Mouse (Mus musculus) 3T3-L1 (cell line): Measurements from ENCODE around the gene Ackr1.

Source experiments
- DNase-seq: peaks from one replicate; pipeline ENCODE4 v3.0.0-alpha.2; 2015; ENCODE audit warnings: low read depth, low spot score

Ackr1 gene

DNA sequence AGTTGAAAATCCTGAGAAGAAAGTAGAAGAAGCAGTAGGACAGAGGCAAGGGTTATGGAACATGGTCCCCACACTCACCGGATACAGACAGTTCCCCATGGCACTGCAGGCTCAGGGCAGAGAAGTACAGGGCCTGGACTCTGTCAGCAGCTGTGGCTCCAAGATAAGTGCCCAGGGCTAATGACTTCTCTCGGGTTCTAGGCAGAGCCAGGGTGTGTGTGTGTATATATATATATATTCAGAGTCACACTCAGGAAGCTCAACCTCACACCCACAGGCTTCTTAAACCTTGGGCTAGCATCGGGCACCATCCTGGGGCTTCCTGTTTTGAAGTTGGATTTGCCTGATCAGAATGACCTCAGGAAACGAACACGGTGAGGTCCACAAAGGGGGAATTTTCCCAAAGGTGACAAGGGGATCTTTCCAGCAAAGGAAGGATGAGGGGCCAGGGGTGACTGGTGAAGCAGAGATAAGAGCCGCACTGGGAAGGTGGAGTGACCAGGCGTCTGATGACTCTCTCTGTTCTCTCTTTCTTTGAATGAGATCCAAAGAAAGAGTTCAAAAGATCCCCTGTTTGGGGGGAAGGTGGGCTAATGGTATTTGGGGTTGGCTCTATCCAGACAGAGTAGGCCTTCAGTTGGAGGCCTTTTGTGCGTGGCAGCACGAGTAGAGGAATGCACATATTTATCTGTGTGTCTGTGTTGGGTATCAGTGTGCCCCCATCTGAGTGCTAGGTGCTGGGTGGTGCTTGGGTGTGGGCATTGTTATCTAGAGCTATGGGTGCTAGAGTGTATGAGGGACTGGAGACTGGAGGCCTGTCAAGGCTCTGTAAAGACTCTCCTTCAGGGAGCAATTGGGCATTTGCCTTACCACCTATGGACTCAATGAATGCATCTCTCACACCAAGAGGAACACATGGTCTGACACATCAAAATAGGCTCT lies at the start of gene Ackr1:
Gene Ackr1, minus strand, starts transcription at position 439 of the 942 bp plus-strand sequence.
- no peak for DNase-seq

DNA sequence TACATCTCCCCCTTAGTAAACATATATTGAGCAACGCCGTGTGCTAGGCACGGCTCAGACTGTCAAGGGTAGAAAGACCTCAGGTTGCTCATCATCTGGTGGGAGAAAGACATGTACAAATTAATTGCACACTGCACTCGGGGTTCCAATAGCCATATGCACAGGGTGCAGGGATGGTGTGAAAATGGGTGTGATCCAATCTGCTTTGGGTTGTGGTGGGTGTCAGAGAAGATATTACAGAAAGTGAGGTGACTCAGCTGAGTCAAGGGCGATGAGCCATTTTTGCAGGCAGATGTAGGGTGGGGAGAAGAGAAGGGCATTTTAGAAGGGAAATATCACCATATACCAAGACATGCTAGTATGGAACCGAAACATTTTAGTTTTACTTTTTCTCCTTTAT lies 47.9 kb upstream of the Ackr1 start:
- DNase-seq = no peak

GRCm38 (mm10) chr1:173377380-173378112 lies 44.0 kb upstream of the Ackr1 start:
- DNase-seq = peak; percentile 15

DNA sequence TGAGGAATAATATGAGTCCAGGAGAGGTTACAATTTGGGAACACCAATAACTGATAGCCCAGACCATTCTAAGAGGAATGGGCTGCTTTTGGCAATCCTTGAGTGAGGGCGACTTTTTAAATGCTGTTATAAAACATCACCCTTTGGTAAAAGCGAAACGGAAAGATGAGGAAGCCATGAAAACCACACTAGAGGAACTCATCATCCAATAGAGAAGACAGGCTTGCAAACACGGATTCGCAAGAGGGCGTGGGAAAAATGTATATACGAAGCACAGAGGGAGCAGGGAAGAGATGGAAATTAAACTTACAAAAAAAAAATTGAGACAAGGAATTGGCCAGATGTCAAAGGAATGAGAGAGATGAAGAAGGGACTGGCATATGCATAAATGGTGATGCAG lies 40.5 kb upstream of the Ackr1 start:
- DNase-seq = no peak

DNA sequence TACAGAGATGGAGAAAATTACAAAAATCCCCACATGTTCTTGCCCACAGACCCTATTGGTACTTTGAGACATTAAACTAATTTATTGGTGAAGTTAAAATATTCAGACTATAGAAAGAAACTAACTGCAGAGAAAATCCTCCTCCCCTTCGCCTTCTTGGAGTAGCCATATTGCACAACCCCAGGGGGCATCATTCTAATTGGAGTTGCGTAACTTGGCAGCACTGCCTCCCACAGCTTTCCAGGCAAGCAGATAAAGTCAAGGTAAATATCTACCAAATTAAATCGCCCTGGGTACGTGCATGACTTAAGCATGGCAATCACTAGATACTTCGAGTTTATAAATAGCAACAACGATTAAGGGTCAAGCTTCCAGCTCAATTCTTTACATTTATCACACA lies 38.0 kb upstream of the Ackr1 start:
- no peak for DNase-seq

GRCm38 (mm10) chr1:173370456-173370855 lies 36.9 kb upstream of the Ackr1 start:
- no peak for DNase-seq

DNA sequence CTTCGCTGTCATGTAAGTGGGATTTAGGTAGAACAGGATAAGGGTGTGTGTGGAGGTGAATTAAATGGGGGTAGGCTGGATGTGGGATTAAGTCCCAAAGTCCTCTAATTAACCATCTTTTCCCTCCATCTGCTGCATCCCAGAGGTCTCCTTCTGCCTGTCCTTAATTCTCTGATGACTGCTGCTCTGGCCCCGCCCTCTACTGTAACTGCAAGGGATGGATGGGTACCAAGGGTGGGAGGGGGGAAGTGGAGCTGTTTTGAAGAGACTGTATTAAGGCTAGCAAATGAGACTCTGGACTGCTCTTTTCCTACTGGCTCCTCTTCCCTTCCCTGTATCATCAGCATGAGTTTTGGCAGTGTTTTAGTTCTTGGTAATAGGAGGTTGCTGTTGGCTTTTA lies 36.1 kb upstream of the Ackr1 start:
- DNase-seq = no peak

- no peak for DNase-seq
Measured at GRCm38 (mm10) chr1:173367356-173368046, 34.0 kb upstream of the Ackr1 start, which contains the start of gene Cadm3. Gene Cadm3, minus strand, starts transcription at chr1:173367695.

DNA sequence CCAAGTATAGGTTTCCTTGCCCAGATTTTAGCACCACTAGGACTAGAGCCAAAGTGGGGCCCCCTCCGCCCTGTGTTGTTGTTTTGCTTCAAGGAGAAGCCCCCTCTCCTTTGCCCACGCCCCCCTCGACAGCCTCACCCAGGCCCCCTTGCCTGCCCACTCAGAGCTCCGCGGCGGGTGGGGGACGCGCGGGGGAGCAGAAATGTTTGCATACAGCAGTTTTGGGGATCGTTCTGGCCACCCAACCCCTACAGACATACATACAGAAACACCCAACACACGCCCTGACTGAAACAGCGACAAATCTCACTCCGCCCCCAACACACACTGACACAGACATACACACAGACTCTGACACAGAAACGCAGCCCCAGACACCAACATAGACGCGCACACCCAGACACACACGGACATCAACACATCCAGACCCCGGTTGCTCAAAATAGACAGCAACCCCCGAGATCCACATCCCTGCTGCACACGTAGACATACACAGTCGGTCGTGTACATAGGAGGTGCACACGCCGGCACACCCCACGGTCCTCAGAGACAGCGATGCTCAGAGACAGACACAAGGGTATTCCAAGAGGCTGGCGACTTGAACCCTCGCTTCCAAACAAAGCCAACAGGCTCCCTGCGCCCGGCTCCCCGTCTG lies 33.3 kb upstream of the Ackr1 start:
- DNase-seq = no peak

GRCm38 (mm10) chr1:173365970-173366409 lies 32.4 kb upstream of the Ackr1 start:
- no peak for DNase-seq

GRCm38 (mm10) chr1:173364125-173364800 lies 30.7 kb upstream of the Ackr1 start:
- no peak for DNase-seq

DNA sequence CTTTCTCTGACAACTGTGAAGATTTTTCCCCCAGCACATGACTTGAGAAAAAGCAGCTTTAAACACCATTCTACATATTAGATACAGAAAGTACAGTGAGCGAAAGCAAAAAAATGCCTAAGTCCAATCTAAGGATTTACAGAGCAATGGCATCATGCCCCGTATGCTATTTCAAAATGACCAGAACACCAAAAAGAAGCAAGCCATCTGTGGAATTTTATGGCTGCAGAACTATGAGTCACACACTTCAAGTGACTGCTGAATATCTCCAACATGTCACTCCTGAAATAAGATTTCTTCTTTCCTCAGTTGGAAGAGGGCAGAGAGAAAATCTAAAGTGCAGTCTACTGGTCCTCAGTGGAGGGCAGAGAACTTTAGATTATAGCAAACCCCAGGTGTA lies 29.9 kb upstream of the Ackr1 start:
- no peak for DNase-seq

- peak; percentile 51 for DNase-seq
Measured at GRCm38 (mm10) chr1:173361651-173362050, 28.1 kb upstream of the Ackr1 start.

DNA sequence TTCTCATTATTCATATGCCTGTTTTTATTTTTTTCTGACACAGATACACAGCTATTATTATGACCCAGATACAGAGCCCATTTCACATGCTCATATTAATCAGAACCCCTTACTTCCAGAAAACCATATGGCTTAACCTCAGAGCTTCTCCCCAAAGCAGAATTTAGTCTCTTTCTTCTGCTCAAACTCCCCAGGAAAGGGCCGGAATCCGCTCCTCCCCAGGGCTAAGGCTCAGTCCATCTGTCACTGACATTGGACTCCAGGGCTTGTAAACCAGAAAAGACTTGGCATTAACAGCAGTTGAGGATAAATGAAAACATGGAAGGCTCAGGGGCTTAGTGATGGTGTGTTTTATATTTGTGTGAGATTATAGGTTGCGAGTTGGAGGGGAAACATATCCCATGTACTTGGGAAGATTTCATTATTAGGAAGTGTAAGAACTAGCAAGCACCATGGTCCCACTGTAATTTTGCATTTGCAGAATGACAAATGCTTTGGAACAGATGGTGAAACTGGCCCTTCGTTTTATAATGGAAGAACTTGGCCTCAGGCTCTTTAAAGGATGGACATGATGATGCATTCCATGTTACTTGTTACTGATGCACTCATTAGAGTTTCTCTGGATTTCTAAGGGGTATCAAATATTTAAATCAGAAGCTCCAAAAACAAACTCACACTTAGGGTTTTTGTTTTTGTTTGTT lies 26.2 kb upstream of the Ackr1 start:
- DNase-seq = no peak

DNA sequence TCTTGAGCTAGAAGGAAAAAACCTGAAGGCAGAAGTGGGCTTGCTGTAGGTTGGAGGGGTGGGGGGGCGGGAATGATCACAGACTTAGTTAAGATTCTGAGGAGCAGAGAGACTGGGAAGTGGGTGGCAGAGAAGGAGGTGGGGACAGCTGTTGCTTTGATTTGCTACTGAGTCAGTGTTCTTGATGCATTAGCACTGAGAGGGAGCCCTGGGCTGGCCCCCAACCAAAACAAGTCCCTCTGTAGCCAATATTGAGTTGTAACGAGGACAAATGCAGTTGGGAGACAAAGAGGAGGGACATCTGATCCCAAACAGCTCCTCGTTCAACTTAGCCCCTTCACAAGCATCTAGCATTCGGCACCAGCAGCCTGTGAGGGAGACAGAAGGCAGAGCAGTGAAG lies 24.2 kb upstream of the Ackr1 start:
- no peak for DNase-seq

GRCm38 (mm10) chr1:173356699-173357098 lies 23.1 kb upstream of the Ackr1 start:
- DNase-seq = no peak

DNA sequence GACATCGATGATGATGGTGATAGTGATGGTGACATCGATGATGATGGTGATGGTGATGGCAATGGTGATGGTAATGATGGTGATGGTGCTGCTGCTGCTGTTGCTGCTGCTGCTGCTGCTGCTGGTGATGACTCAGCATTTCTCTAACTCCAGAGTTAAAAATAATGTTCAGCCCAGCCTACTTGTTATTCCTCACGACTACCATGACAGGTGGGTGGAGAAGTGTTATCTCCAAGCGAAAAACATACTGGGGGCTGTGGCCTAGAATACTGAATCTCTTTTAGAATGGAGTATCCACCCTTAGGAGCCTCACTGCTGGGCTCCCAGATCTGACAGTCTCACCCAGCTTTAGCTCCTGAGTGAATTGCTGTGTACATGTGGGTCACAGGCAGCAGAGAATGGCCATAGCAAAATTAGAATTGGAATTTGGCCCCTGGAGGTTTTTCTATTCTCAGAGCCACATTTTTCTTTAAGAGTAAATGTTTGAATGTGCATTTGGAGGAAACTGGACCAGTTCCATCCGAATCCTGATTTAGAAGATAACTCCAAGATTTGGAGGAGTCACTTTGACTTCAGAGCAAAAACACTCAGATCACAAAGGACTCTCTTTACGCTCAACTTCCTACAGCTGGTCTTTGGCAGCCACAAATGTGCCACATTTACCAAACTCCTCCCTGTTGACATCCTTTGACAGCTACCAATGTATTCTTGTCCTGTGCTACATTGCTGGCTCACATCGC lies 21.7 kb upstream of the Ackr1 start:
- DNase-seq = no peak

DNA sequence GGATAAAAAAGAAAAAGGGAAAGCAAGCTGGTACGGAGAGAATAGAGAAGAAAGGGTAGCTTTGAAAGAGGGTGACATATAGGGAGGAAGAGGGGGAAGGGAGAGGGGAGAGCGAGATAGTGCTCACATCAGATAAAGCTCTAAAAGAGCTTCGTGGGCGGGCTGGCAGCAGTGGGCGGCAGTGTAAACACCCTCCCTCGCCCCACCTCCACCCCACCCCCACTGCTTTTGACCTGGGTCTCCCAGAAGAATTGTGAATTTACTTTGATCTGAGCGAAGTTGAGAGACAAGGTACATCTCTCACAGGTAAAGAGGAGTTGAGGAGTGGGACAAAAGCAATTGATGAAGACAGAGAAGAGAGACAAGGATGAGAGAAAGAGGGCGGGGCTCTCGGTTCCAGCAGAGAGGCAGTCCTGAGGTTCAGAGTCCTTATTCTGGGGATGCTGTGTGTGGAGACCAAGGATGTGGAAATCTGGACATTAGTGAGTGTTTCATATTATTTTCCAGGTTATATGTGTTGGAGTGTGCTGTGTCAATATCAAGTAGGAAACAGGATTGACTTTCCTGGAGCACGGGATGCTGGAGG lies 16.9 kb upstream of the Ackr1 start, which contains the start of gene Aim2:
Gene Aim2, plus strand, starts transcription at position 508 of the 586 bp plus-strand sequence.
- DNase-seq = no peak

GRCm38 (mm10) chr1:173349946-173350345 lies 16.4 kb upstream of the Ackr1 start:
- peak; percentile 10 for DNase-seq
